Mouse (Mus musculus) heart, adult 2 months (tissue): Measurements from ENCODE around the gene Ssr4. TPM values are rescaled to one million over a fixed set of nuclear protein-coding genes. Genes with fewer than 3 reads are reported as not detected.

Experiments used
- DNase-seq, 2 experiments: peaks; one replicate each; pipeline ENCODE4 v3.0.0; 2021
- H3K27ac ChIP-seq: fragments of 200-600 bp; 2 replicates; pipeline ENCODE4 v1.8.1; 2022
- H3K27me3 ChIP-seq: fragments of 200-500 bp; 2 replicates; pipeline ENCODE4 v1.6.1; 2012; ENCODE audit warnings: mild to moderate bottlenecking, low read length, inconsistent platforms, mixed read lengths; ENCODE audit not compliant: control insufficient read depth, insufficient read depth
- H3K36me3 ChIP-seq: fragments of 200-500 bp; 2 replicates; pipeline ENCODE4 v1.6.1; 2012; ENCODE audit warnings: low read length, inconsistent platforms; ENCODE audit not compliant: control insufficient read depth, insufficient read depth
- H3K4me1 ChIP-seq: fragments of 200-500 bp; 2 replicates; pipeline ENCODE4 v1.6.1; 2011; ENCODE audit warnings: low read length; ENCODE audit not compliant: control insufficient read depth, insufficient read depth
- H3K4me3 ChIP-seq: fragments of 200-600 bp; 2 replicates; pipeline ENCODE4 v1.8.1; 2022
- H3K79me2 ChIP-seq: fragments of 200-500 bp; replicated peaks from 2 replicates; pipeline ENCODE4 v1.6.1; 2012; ENCODE audit warnings: mild to moderate bottlenecking, inconsistent platforms, low read length, moderate library complexity, mixed read lengths; ENCODE audit not compliant: control insufficient read depth, insufficient read depth
- H3K9ac ChIP-seq: fragments of 200-500 bp; 2 replicates; pipeline ENCODE4 v1.6.1; 2012; ENCODE audit warnings: low read depth, mild to moderate bottlenecking, control low read depth, inconsistent platforms, low read length, mixed read lengths
- CTCF ChIP-seq: fragments of 200-600 bp; IDR thresholded peaks from 2 replicates; pipeline ENCODE4 v1.8.1; 2022; ENCODE audit warnings: antibody characterized with exemption, mild to moderate bottlenecking, moderate library complexity
- EP300 ChIP-seq: fragments of 200-500 bp; IDR thresholded peaks from 2 replicates; pipeline ENCODE4 v1.6.1; 2011; ENCODE audit warnings: low read depth, low read length, control low read depth; ENCODE audit not compliant: insufficient read depth
- POLR2A ChIP-seq: fragments of 200-500 bp; IDR thresholded peaks from 2 replicates; pipeline ENCODE4 v1.6.1; 2011; ENCODE audit warnings: mild to moderate bottlenecking, low read depth, low read length, control low read depth; ENCODE audit not compliant: insufficient read depth
- WGBS: fragments of 180-500 bp; shearing (Covaris S2); methylation state at CpG from one replicate; pipeline ENCODE4 v1.1.7; 2018; 5-methylcytosine and 5-hydroxymethylcytosine counted together
- intact Hi-C: fragments of 180-260 bp; cut with DNase I; formaldehyde crosslinking; loops from one replicate; pipeline ENCODE4 v1.15.1; 2025
- polyA plus RNA-seq: library from polyadenylated mRNA; depleted of rRNA; stranded (reverse); fragments of >200 nt; gene quantifications from 2 replicates; pipeline ENCODE4 v1.2.3, GENCODE M21; 2012
- total RNA-seq, 2 experiments: library from RNA; stranded (reverse); gene quantifications; 2 replicates each; pipeline ENCODE4 v1.2.3; 2021

The Ssr4 gene
- total and polyA plus RNA-seq, 3 experiments, result 78.1 to 116 (median 81.8) TPM

GRCm38 (mm10) chrX:73793039-73793438 is 6.2 kb downstream of the Ssr4 start:
- no peaks in the 10 kb centered on the region for H3K36me3 ChIP-seq
- no peak for DNase-seq
- H3K27me3 ChIP-seq, result no peaks in the 10 kb centered on the region
- TF ChIP-seq CTCF (no peak), EP300 (no peak), POLR2A (no peak)
- H3K27ac ChIP-seq, result no peak overlapping the region
- no peak overlapping the region for H3K4me3 ChIP-seq
- intact Hi-C loops, result no loop called here
- no peaks in the 10 kb centered on the region for H3K79me2 ChIP-seq
- no peaks in the 10 kb centered on the region; the same call in 1 of the 2 replicates for H3K4me1 ChIP-seq
- no peak overlapping the region for H3K9ac ChIP-seq

DNA sequence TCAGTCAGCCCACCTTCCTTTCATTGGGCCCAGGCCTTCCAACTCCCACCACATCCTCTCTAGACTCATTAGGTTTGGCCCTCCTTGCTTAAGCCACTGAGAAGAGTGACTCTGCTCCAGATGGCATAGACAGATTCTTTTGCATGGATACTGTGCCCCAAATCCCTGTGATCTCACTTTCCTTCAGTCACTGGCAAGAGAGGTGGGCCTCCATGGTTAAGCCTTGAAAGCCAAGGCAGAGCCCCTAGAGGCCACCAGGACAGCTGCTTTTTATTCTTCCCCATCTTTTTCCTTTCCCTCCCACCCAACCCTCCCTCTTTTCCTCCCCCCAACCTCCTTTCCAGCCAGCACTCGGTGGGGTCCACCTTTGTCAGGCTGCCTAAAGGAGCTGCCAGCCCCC is 6.7 kb downstream of the Ssr4 start:
- peak in 1 of 2 experiments; percentile 1 for DNase-seq
- Histone ChIP-seq H3K4me3 (no peak overlapping the region), H3K27me3 (no peaks in the 10 kb centered on the region), H3K9ac (no peak overlapping the region), H3K79me2 (no peaks in the 10 kb centered on the region), H3K36me3 (no peaks in the 10 kb centered on the region), H3K27ac (no peak overlapping the region), H3K4me1 (no peaks in the 10 kb centered on the region; the same call in 1 of the 2 replicates)
- no peak for TF ChIP-seq POLR2A
- TF ChIP-seq CTCF, result no peak
- TF ChIP-seq EP300, result no peak
- intact Hi-C loops, result no loop called here
- WGBS, result 27% methylated on average over 1 of the region's 1 CpGs

- Histone ChIP-seq H3K79me2 (no peaks in the 10 kb centered on the region), H3K27me3 (no peaks in the 10 kb centered on the region), H3K36me3 (no peaks in the 10 kb centered on the region), H3K4me1 (no peaks in the 10 kb centered on the region; the same call in 1 of the 2 replicates), H3K9ac (no peak overlapping the region), H3K27ac (no peak overlapping the region), H3K4me3 (no peak overlapping the region)
- WGBS, result 86% methylated on average over 2 of the region's 2 CpGs
- intact Hi-C loops, result loop anchor here (5.0 kb wide), 1 partner anchor 615 kb away; no protein-coding TSS in a partner anchor
- TF ChIP-seq POLR2A, result no peak
- TF ChIP-seq EP300, result no peak
- TF ChIP-seq CTCF, result no peak
- no peak for DNase-seq
Observed at GRCm38 (mm10) chrX:73797511-73797910, 10.7 kb downstream of the Ssr4 start.

DNA sequence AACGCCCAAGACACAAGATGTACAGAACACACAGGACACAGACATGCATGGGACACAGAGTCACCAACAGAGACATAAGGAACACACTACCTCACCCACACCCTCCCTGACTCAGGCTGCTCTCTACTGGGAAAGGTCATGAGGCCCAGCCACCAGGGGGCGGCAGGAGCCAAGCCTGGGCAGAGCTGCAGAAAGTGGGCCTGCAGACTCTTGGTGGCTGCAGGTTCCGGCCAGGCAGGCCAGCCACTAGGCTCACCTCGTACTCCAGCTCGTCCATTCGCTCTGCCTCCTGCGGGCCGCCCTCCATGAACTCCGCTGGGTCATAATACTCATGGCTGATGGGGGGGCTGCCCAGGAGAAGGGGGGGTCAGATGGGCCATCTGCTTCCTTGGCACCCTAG is 11.7 kb downstream of the Ssr4 start:
- H3K79me2 ChIP-seq, result no peaks in the 10 kb centered on the region
- TF ChIP-seq CTCF, result peak; percentile 83
- no peak for TF ChIP-seq POLR2A
- 0 out of 2 replicates have a peak, but pooled peaks have one; percentile 17 for TF ChIP-seq EP300
- no peaks in the 10 kb centered on the region; the same call in 1 of the 2 replicates for H3K4me1 ChIP-seq
- DNase-seq, result peak; percentile 71 to 76
- WGBS, result 18% methylated on average over 9 of the region's 9 CpGs
- intact Hi-C loops, result loop anchor here (1.0 to 5.0 kb wide), 3 partner anchors 96 to 614 kb away; no protein-coding TSS in a partner anchor
- no peak overlapping the region for H3K9ac ChIP-seq
- no peaks in the 10 kb centered on the region for H3K36me3 ChIP-seq
- H3K27me3 ChIP-seq, result no peaks in the 10 kb centered on the region
- H3K4me3 ChIP-seq, result no peak overlapping the region
- H3K27ac ChIP-seq, result no peak overlapping the region

DNA sequence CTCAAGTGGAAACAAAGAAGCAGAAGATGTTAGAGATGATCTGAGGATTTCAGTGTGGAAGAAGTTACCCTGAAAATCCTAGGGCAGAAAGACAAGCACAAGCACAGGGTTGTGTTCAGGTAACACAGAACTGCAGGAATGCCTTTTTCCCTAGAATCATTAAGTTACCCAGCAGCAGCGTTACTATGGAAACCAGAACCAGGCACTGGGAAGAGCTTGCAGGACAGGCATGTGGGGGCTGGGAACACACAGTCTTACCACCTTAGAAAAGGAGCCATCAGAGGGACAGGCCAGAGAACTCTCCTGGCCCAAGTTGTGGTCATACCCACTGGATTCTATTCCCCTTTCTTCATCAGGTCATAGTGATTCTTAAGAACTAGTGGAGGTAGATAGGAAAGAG is 19.0 kb downstream of the Ssr4 start:
- intact Hi-C loops, result no loop called here
- no peak for TF ChIP-seq POLR2A
- TF ChIP-seq CTCF, result no peak
- TF ChIP-seq EP300, result no peak
- no peak overlapping the region for H3K9ac ChIP-seq
- no peak for DNase-seq
- no peaks in the 10 kb centered on the region for H3K36me3 ChIP-seq
- H3K4me3 ChIP-seq, result no peak overlapping the region
- no peaks in the 10 kb centered on the region for H3K79me2 ChIP-seq
- WGBS, result 66% methylated on average over 1 of the region's 1 CpGs
- H3K4me1 ChIP-seq, result no peaks in the 10 kb centered on the region
- H3K27me3 ChIP-seq, result no peaks in the 10 kb centered on the region
- H3K27ac ChIP-seq, result no peak overlapping the region

DNA sequence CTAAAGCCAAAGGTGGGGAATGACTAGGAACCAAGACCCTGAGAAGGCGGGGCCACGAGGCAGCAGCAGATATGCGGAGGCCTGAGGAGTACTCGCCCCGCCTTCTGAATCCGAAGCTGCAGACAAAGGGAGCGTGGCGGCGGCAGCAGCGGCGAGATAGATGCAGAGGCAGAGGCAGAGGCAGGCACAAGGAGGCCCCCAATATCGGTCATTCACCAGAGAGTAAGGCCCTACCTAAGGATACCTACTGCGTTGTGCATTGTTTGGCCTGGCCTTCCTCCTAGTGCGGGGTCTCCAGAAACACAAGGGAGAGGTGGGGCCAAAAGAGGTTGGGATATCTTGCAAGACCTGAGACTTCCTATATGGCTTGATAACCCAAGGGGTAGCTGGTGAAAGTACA is 28.2 kb downstream of the Ssr4 start:
- Histone ChIP-seq H3K27me3 (no peaks in the 10 kb centered on the region), H3K36me3 (no peaks in the 10 kb centered on the region), H3K9ac (no peak overlapping the region), H3K4me1 (no peaks in the 10 kb centered on the region), H3K27ac (no peak overlapping the region), H3K4me3 (no peak overlapping the region), H3K79me2 (no peaks in the 10 kb centered on the region)
- no peak for DNase-seq
- no peak for TF ChIP-seq CTCF
- TF ChIP-seq EP300, result no peak
- intact Hi-C loops, result no loop called here
- 18% methylated on average over 14 of the region's 14 CpGs for WGBS
